Mouse (Mus musculus): ENCODE data around the gene Lhx3. TPM values are rescaled to one million over a fixed set of nuclear protein-coding genes. Genes with fewer than 3 reads are reported as not detected.

The Lhx3 gene
- polyA plus RNA-seq, 1 experiment from 2014 or later, result not detected

DNA sequence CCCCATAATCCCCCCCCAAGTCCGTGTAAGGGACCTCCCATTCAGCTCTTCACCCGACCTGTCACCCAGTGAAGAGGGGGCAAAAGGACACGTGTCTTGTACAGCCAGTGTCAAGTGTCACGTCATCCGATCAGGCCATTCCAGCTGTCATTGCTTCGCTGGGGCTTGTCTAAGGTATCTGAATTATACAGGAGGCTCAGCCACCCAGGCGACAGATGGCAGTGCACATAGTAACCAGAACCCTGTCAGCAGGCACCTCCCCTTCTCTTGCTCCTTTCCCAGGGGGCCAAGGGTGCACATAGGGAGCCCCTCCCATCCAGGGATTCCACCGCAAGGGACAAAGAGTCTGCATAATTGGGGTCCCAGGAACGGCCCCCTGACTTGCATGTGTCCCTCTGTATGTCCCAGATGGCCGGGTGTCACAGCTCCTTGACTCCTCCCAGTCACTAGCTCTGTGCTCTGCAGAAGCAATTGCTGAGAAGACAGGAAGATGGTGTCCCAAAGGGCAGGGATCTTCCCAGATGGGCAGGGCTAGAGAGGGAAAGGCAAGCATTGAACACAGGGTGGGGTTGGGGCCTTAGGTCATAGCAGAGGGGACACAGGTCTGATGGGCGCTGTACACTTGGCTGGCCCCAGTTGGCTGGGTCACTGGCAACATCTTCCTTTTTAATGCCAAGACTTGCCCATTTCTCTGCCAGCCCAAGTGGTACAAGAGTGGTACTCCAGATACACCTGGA lies 39.1 kb downstream of the Lhx3 start:
- Histone ChIP-seq H3K4me2 (no peak overlapping the region), H3K9ac (no peak overlapping the region), H3K27ac (ENCODE audit: poor library complexity, severe bottlenecking) (no peak overlapping the region), H3K36me3 (no peaks in the 10 kb centered on the region), H3K4me3 (no peak overlapping the region), H3K27me3 (replicated peaks) (peaks cover 26% of the 10 kb centered on the region; the same call in 1 of the 2 replicates), H3K4me1 (replicated peaks) (peaks cover 7% of the 10 kb centered on the region; the same call in 1 of the 2 replicates), H3K9me3 (replicated peaks) (no peaks in the 10 kb centered on the region)
- ATAC-seq (ENCODE audit: insufficient number of reproducible peaks, low FRiP score), result peak; percentile 11; the same call in 1 of the 2 replicates
- 31% methylated on average over 11 of the region's 11 CpGs for WGBS

GRCm38 (mm10) chr2:26166890-26167289 lies 41.2 kb downstream of the Lhx3 start:
- H3K27me3 ChIP-seq (replicated peaks), result peaks cover 11% of the 10 kb centered on the region; the same call in 1 of the 2 replicates
- H3K9ac ChIP-seq, result no peak overlapping the region
- H3K36me3 ChIP-seq, result no peaks in the 10 kb centered on the region
- H3K27ac ChIP-seq (ENCODE audit: poor library complexity, severe bottlenecking), result no peak overlapping the region
- H3K4me3 ChIP-seq, result no peak overlapping the region
- no peaks in the 10 kb centered on the region for H3K9me3 ChIP-seq (replicated peaks)
- WGBS, result 77% methylated on average over 3 of the region's 3 CpGs
- peaks cover 7% of the 10 kb centered on the region; the same call in 1 of the 2 replicates for H3K4me1 ChIP-seq (replicated peaks)
- ATAC-seq (ENCODE audit: insufficient number of reproducible peaks, low FRiP score), result no peak
- H3K4me2 ChIP-seq, result no peak overlapping the region

- Histone ChIP-seq H3K4me1 (replicated peaks) (0 out of 2 replicates have a peak, but pooled peaks cover 3% of the 10 kb centered on the region), H3K4me3 (no peak overlapping the region), H3K36me3 (no peaks in the 10 kb centered on the region), H3K27me3 (replicated peaks) (0 out of 2 replicates have a peak, but pooled peaks cover 4% of the 10 kb centered on the region), H3K9ac (no peak overlapping the region), H3K4me2 (no peak overlapping the region), H3K27ac (ENCODE audit: poor library complexity, severe bottlenecking) (no peak overlapping the region), H3K9me3 (replicated peaks) (no peaks in the 10 kb centered on the region)
- 82% methylated on average over 9 of the region's 9 CpGs for WGBS
- ATAC-seq (ENCODE audit: insufficient number of reproducible peaks, low FRiP score), result no peak
Measured at GRCm38 (mm10) chr2:26158064-26158463, 50.0 kb downstream of the Lhx3 start.

GRCm38 (mm10) chr2:26156191-26156977 lies 51.7 kb downstream of the Lhx3 start:
- Histone ChIP-seq H3K27ac (ENCODE audit: poor library complexity, severe bottlenecking) (no peak overlapping the region), H3K27me3 (replicated peaks) (0 out of 2 replicates have a peak, but pooled peaks cover 4% of the 10 kb centered on the region), H3K9me3 (replicated peaks) (no peaks in the 10 kb centered on the region), H3K4me1 (replicated peaks) (0 out of 2 replicates have a peak, but pooled peaks cover 3% of the 10 kb centered on the region), H3K9ac (no peak overlapping the region), H3K4me2 (no peak overlapping the region), H3K4me3 (no peak overlapping the region), H3K36me3 (no peaks in the 10 kb centered on the region)
- no peak for ATAC-seq (ENCODE audit: insufficient number of reproducible peaks, low FRiP score)
- WGBS, result 75% methylated on average over 10 of the region's 10 CpGs

DNA sequence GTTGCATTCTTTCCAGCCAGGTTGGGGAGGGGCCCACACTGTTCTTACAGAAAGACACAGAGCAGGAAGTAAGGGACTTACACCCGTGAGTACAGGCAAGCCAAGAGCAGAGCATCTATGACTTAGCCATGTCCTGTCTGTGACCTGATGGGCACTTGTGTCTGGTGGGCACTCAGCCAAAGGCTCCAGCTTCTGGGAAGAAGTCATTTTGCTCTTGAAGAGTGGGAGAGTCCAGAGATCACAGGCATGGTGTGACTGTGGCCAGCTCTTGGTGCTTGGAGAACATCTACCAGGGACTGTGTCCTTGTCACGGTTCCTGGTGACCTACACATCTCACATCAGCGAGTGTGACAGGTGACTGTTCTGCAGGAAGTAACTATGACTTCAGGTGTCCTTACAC lies 52.4 kb downstream of the Lhx3 start:
- H3K9ac ChIP-seq, result no peak overlapping the region
- no peak for ATAC-seq (ENCODE audit: insufficient number of reproducible peaks, low FRiP score)
- 0 out of 2 replicates have a peak, but pooled peaks cover 4% of the 10 kb centered on the region for H3K27me3 ChIP-seq (replicated peaks)
- no peak overlapping the region for H3K4me3 ChIP-seq
- no peak overlapping the region for H3K27ac ChIP-seq (ENCODE audit: poor library complexity, severe bottlenecking)
- H3K9me3 ChIP-seq (replicated peaks), result no peaks in the 10 kb centered on the region
- WGBS, result 53% methylated on average over 3 of the region's 3 CpGs
- 0 out of 2 replicates have a peak, but pooled peaks cover 3% of the 10 kb centered on the region for H3K4me1 ChIP-seq (replicated peaks)
- no peak overlapping the region for H3K4me2 ChIP-seq
- no peaks in the 10 kb centered on the region for H3K36me3 ChIP-seq

DNA sequence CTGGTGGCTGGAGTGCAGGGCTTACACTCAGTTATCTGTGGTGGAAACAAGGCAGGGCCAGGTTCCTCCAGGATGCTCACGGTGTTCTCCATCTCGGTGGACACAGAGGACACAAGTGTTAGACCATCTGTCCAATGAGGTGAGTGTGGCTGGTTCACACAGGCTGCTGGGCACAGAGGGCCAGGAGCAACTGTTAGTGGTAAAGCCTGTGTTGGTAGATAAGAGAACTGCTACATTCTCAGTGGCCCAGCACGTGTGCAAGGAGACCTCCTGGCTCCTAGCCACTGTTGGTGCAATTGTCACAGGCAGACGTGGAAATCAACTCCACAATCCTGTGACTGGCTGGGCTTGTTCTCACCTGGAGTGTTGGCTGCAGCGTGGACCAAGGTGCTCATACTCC lies 53.5 kb downstream of the Lhx3 start:
- Histone ChIP-seq H3K27ac (ENCODE audit: poor library complexity, severe bottlenecking) (no peak overlapping the region), H3K9ac (no peak overlapping the region), H3K27me3 (replicated peaks) (0 out of 2 replicates have a peak, but pooled peaks cover 4% of the 10 kb centered on the region), H3K4me2 (no peak overlapping the region), H3K4me1 (replicated peaks) (0 out of 2 replicates have a peak, but pooled peaks cover 3% of the 10 kb centered on the region), H3K4me3 (no peak overlapping the region), H3K36me3 (no peaks in the 10 kb centered on the region), H3K9me3 (replicated peaks) (no peaks in the 10 kb centered on the region)
- 52% methylated on average over 5 of the region's 5 CpGs for WGBS
- no peak for ATAC-seq (ENCODE audit: insufficient number of reproducible peaks, low FRiP score)

DNA sequence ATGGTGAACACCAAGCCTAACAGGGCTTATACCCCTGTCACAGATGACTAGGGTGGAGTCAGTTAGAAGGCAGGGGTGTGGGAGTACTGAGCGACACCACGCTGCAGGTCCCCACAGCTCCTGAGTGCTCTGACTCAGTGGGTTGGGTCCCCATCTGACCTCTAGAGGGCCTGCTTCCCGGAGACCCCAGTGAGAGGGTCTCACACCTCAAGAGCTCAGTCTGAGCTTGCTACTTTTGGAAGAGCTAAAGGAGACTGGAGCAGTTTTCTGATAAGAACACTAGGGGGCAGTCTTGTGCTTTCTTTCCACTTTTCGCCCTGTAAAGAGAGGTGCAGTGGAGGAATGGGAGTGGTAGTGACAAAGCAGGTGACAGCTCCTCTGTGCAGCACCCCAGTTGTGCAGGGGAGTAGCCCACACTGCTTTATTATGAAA lies 54.2 kb downstream of the Lhx3 start:
- Histone ChIP-seq H3K27me3 (replicated peaks) (0 out of 2 replicates have a peak, but pooled peaks cover 4% of the 10 kb centered on the region), H3K9me3 (replicated peaks) (no peaks in the 10 kb centered on the region), H3K4me3 (no peak overlapping the region), H3K27ac (ENCODE audit: poor library complexity, severe bottlenecking) (no peak overlapping the region), H3K4me2 (no peak overlapping the region), H3K9ac (no peak overlapping the region), H3K4me1 (replicated peaks) (0 out of 2 replicates have a peak, but pooled peaks cover 3% of the 10 kb centered on the region), H3K36me3 (no peaks in the 10 kb centered on the region)
- WGBS, result 11% methylated on average over 4 of the region's 4 CpGs
- ATAC-seq (ENCODE audit: insufficient number of reproducible peaks, low FRiP score), result peak; percentile 51; the same call in 1 of the 2 replicates

DNA sequence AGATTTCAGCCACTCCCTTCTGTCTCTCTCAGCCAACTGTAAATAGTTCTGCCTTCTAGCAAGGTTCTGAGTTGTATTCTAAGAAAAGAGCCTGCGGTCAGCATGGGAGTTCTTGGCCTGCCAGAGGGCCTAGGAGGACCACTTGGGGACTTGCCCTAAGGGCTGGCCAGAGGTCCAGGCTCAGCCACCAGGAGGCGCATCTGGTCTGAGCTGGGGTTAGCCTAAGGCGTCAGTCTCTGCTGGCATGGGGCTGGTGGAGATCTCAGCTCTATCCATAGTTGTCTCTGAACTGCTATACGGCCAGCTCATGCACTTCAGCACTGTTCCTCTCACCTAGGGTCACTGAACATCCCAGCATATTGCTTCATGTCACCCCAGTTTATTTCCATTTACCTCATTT lies 54.8 kb downstream of the Lhx3 start:
- H3K4me2 ChIP-seq, result no peak overlapping the region
- no peak for ATAC-seq (ENCODE audit: insufficient number of reproducible peaks, low FRiP score)
- H3K9me3 ChIP-seq (replicated peaks), result no peaks in the 10 kb centered on the region
- 0 out of 2 replicates have a peak, but pooled peaks cover 3% of the 10 kb centered on the region for H3K4me1 ChIP-seq (replicated peaks)
- H3K27ac ChIP-seq (ENCODE audit: poor library complexity, severe bottlenecking), result no peak overlapping the region
- H3K36me3 ChIP-seq, result no peaks in the 10 kb centered on the region
- 0 out of 2 replicates have a peak, but pooled peaks cover 4% of the 10 kb centered on the region for H3K27me3 ChIP-seq (replicated peaks)
- no peak overlapping the region for H3K4me3 ChIP-seq
- WGBS, result 23% methylated on average over 4 of the region's 4 CpGs
- no peak overlapping the region for H3K9ac ChIP-seq

Other genes starting within 250 kb of the Lhx3 start
- 17.9 and 22.1 TPM in 2 replicates for gene Camsap1, start 225.0 kb downstream of the Lhx3 start, polyA plus RNA-seq (2016; fragmentation: Nextera tagmentation; extraction: Ambion mirVana)
- 107 and 111 TPM in 2 replicates for gene Ubac1, start 186.5 kb downstream of the Lhx3 start, polyA plus RNA-seq (2016; fragmentation: Nextera tagmentation; extraction: Ambion mirVana)
- 6.5 and 6.6 TPM in 2 replicates for gene Nacc2, start 85.1 kb downstream of the Lhx3 start, polyA plus RNA-seq (2016; fragmentation: Nextera tagmentation; extraction: Ambion mirVana)
- 15.6 and 15.9 TPM in 2 replicates for gene Qsox2, start 29.2 kb upstream of the Lhx3 start, polyA plus RNA-seq (2016; fragmentation: Nextera tagmentation; extraction: Ambion mirVana)
- gene Ccdc187, start 86.3 kb upstream of the Lhx3 start, polyA plus RNA-seq (2016; fragmentation: Nextera tagmentation; extraction: Ambion mirVana), result 0.05 and 0.09 TPM in 2 replicates
- gene Gpsm1, start 107.2 kb upstream of the Lhx3 start, polyA plus RNA-seq (2016; fragmentation: Nextera tagmentation; extraction: Ambion mirVana), result 38.0 and 39.9 TPM in 2 replicates
- gene Dnlz, start 143.8 kb upstream of the Lhx3 start, polyA plus RNA-seq (2016; fragmentation: Nextera tagmentation; extraction: Ambion mirVana), result 31.4 and 33.7 TPM in 2 replicates
- 0.56 and 0.58 TPM in 2 replicates for gene Card9, start 152.6 kb upstream of the Lhx3 start, polyA plus RNA-seq (2016; fragmentation: Nextera tagmentation; extraction: Ambion mirVana)
- 20.4 and 23.5 TPM in 2 replicates for gene Snapc4, start 172.4 kb upstream of the Lhx3 start, polyA plus RNA-seq (2016; fragmentation: Nextera tagmentation; extraction: Ambion mirVana)
- 91.7 and 95.5 TPM in 2 replicates for gene Entr1, start 181.0 kb upstream of the Lhx3 start, polyA plus RNA-seq (2016; fragmentation: Nextera tagmentation; extraction: Ambion mirVana)
- 142 and 145 TPM in 2 replicates for gene Pmpca, start 181.1 kb upstream of the Lhx3 start, polyA plus RNA-seq (2016; fragmentation: Nextera tagmentation; extraction: Ambion mirVana)
- 17.7 and 19.1 TPM in 2 replicates for gene Inpp5e, start 200.9 kb upstream of the Lhx3 start, polyA plus RNA-seq (2016; fragmentation: Nextera tagmentation; extraction: Ambion mirVana)
- 22.6 and 24.5 TPM in 2 replicates for gene Sec16a, start 236.9 kb upstream of the Lhx3 start, polyA plus RNA-seq (2016; fragmentation: Nextera tagmentation; extraction: Ambion mirVana)